Mouse (Mus musculus) frontal cortex, postnatal 10 days (tissue): ENCODE data around the gene Cxcl14.

ENCODE experiments used
- DNase-seq, 2 experiments: peaks; one replicate each; pipeline ENCODE4 v3.0.0; 2022; ENCODE audit warnings: low spot score in 2 of 2, mixed read lengths in 1 of 2

The Cxcl14 gene

GRCm38 (mm10) chr13:56295943-56296658 lies at the start of gene Cxcl14:
Gene Cxcl14 (minus strand): TSS chr13:56296551.
- DNase-seq, result peak; percentile 55 to 67

DNA sequence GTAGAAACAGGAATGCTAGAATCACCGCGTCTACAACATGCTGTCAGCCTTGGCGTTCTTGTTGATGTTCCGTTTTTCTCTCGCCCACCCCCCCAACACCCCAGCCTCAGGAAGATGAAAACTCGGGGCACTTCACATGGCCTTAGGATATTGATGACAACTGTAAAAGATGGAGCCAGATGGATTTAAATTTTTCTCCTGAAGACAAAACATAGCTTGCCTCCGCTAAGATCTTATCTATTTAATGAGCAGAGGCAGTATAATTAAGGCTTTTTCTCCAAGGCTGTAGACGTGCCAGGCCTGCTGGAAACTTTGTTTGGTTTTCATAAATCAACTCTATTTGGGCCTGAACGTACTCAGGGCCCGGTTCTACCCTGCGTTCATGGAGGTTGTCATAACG lies 48.0 kb upstream of the Cxcl14 start:
- DNase-seq, result no peak

DNA sequence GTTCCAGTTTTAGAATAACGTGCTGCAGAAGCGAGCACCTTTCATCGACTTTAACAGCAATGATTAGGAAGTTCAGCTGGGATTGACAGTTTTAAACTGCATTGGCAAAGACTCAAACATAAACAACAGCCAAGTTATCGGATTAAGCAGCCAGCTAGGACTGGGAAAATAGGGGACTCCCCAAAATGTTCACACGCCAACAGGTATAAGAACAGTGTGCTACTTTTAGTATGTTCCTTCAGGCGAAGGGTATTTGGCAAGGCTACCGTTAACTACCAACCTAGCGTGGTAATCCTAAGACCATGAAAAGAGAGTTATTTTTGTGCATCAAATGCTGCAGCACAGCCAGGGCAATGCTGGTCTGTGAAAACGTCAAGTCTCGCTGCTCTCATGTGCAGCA lies 46.1 kb upstream of the Cxcl14 start:
- no peak for DNase-seq

- DNase-seq, result no peak
Measured at GRCm38 (mm10) chr13:56340513-56340912, 44.2 kb upstream of the Cxcl14 start.

DNA sequence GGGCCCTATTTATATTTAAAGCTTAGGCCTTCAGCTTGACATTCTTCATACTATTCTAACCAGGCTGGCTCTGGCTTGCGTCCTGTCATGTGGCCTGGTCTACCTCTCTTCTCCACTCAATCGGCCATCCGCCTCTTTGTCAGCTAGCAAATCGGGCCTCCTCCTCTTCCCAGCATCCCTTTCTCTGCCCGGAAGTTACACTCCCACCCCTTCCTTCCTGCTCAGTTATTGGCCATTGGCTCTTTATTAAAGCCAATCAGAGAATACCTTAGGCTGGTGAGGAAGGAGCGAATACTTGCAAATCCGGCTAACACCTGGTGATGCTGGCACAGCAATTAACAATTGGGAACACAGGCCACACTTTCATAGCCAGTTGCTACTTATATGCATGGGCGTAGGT lies 43.5 kb upstream of the Cxcl14 start:
- DNase-seq, result no peak

GRCm38 (mm10) chr13:56336982-56337381 lies 40.6 kb upstream of the Cxcl14 start:
- peak in 1 of 2 experiments; percentile 31 for DNase-seq

- no peak for DNase-seq
Measured at GRCm38 (mm10) chr13:56334802-56335690, 38.7 kb upstream of the Cxcl14 start.

GRCm38 (mm10) chr13:56334236-56334635 lies 37.9 kb upstream of the Cxcl14 start:
- DNase-seq, result no peak

GRCm38 (mm10) chr13:56332356-56332755 lies 36.0 kb upstream of the Cxcl14 start:
- DNase-seq, result no peak

DNA sequence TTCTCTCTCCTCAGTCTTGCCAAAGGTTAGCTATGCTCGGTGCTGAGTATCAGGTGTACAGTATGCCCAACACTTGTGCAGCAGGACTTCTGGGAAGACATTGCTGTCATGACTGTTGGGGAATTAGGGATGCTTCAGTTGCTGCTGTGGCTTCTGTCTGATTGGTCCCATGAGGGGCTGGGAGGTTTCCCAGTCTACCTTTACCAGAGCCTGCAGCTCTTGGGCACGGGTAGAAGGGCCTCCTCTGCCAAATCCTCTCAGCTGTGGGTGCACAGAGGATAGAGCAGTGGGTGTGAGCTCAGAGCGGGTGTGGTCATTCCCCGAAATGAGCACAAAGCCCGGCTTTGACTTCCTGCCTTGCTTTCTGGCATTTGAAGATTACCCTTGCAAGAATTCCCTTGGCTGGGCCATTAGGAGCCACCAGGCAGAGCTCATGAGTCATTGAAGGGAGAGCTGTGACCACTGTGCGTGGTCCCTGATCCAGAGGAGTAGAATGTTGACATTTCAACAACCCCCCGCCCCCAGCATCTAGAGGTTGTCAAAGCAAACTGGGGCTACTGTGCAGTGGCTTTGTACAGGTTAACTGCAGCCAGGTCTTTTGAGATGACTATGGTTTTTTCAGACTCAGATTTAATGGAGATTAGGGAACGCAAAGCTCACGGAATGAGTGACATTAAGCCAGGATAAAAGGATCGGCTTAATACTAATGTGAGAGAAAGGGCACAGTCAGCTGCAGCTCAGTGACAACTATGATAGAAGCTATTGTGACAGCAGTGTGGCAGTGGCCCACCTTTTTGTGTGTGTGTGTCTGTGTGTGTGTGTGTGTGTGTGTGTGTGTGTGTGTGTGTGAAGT lies 34.5 kb upstream of the Cxcl14 start:
- no peak for DNase-seq

- no peak for DNase-seq
Measured at GRCm38 (mm10) chr13:56329769-56330168, 33.4 kb upstream of the Cxcl14 start.

DNA sequence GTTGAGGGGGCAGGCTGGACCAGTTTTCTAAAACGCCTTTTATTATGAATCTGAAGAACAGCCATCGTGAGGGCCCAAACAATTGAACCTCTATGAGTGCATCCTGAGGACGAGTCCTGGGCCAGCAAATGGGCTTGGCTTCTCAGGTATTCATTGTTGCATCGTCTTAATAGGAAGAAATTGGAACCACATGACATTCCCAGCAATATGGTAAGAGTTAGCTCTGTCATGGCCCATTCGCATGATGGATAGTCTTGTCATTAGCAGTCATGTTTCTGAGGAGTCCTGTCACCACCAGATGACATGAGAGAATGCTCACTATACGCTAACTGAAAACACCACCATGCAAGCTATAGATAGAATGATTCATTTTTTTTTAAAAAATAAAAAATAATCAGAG lies 32.8 kb upstream of the Cxcl14 start:
- no peak for DNase-seq

DNA sequence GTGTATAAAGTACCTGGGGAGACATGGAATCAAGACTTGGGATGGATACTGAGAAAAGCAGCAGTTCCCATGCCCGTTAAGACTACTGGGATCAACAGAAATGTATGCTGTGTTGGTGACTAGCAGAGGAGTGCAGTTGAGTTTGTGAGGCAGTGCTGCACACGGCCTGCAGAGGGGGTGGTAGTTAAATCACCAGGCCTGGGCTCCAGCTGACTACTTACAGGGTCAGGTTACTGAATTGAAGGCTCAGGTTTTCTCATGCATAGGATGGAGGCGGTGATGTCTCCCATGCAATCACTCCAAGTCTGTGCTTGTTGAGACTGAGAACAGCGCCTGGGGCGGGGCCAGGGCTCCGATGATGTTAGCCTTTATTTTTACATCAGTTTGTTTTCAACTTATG lies 31.4 kb upstream of the Cxcl14 start:
- DNase-seq, result no peak

DNA sequence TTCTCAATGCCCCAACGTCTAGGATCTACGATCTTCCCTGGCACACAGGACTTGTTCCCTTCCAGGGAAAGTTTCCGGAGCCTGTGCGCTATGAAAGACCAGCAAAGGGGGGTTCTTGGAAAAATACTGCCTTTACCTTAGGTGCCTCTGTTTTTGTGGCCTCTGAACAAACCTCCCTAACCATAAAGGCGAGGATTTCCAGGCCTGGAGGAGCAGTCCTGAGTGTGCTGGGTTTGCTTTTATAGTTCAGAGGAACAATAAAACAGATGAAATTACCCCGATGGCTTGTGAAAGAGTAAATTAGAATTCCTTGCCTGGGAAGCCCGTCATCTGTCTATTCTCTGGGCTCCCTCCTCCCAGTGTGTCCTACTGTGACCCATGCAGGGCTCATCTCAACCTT lies 25.3 kb upstream of the Cxcl14 start:
- no peak for DNase-seq

DNA sequence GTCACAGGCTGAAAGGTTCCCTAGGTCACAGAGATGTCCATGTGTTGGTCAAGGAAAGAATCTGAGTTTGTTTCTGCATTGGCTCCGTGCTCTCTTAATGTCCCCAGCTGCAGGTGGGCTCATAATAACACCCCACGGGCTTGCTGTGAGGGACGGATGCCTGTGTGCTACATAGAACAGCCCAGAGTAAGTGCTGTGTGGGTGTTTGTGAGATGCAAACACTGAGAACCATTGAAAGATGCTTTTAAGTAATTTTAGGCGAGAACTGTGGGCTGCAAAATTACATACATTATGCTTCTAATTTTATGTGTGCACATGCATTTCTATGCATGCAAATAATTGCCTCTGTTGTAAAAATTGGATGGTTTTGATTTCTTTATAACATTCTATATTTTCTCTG lies 20.6 kb upstream of the Cxcl14 start:
- DNase-seq, result no peak

DNA sequence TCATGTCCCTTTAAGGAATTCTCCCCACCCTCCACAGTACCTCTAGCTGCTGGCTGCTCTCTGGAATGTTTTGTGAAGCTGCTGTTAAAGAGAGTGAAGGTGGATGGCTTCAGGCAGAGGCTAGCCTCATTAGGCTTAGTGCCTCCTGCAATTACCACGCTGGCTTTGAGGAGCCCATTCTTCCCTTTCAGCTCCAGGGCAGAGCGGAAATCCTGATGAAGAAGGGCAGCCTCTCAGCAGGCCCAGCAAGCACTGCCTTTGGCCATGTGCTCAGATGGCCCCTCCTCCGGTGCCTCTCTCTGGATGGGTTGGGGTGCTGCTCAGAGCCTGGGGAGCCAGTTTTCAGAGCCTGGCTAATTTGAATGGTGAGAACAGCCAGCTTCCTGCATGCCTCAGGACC lies 18.9 kb upstream of the Cxcl14 start:
- no peak for DNase-seq

- no peak for DNase-seq
Measured at GRCm38 (mm10) chr13:56305058-56305457, 8.7 kb upstream of the Cxcl14 start.

GRCm38 (mm10) chr13:56304453-56304852 lies 8.1 kb upstream of the Cxcl14 start:
- no peak for DNase-seq

GRCm38 (mm10) chr13:56299336-56299735 lies 3.0 kb upstream of the Cxcl14 start:
- no peak for DNase-seq

GRCm38 (mm10) chr13:56296659-56297020 lies 289 bp upstream of the Cxcl14 start:
- peak in 1 of 2 experiments; percentile 18 for DNase-seq

- DNase-seq, result no peak
Measured at GRCm38 (mm10) chr13:56295586-56295942, 787 bp downstream of the Cxcl14 start.

DNA sequence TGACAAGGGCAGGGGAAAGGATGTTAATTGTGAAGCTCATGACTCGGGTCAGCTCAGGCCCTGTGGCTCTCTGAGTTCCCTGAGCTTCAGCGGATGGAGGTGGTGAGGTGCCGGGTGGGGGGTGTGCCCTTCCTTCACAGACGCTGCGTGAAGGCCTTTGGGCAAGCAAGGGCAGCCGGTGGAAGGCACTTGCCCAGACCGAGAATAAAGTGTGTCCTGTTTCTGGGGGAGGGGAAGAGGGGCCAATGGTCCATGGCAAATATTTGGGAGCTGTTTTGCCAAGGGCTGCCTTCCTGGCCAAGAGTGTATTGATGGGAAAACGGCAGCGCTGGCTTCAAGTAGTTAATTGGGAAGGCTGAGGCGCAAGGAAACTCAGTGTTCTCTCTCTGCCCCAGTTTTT lies 1.4 kb downstream of the Cxcl14 start:
- DNase-seq, result peak; percentile 30 to 34
